Mouse (Mus musculus): ENCODE data around the gene Tctn1.

Tctn1 gene

DNA sequence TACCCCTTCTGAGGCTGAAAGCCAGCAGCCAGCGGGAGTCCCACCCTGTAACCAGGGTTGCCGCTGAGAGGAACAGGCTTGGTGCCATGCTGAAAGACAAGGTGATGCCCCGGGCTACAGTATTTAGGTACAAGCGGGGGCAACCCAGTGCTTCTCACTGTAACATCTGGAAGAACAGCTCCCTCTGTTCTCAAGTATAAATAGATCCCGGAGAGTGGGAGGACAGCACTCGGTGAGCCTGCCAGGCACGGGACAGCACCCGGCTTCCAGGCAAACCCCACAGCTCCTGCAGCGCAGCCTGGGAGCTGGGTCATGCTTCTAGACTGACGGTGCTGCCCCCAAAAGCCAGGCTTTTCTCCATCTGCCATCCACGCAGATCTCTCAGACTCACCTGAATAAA is 16.7 kb downstream of the Tctn1 start:
- no peak for DNase-seq (ENCODE audit: low read depth, low spot score)

- no peak for DNase-seq (ENCODE audit: low read depth, low spot score)
Measured at GRCm38 (mm10) chr5:122246547-122247167, 17.6 kb downstream of the Tctn1 start.

GRCm38 (mm10) chr5:122245186-122245585 is 19.1 kb downstream of the Tctn1 start:
- no peak for DNase-seq (ENCODE audit: low read depth, low spot score)

- peak; percentile 32 for DNase-seq (ENCODE audit: low read depth, low spot score)
Measured at GRCm38 (mm10) chr5:122243781-122244523, 20.3 kb downstream of the Tctn1 start.

- no peak for DNase-seq (ENCODE audit: low read depth, low spot score)
Measured at GRCm38 (mm10) chr5:122242521-122243123, 21.6 kb downstream of the Tctn1 start.

- no peak for DNase-seq (ENCODE audit: low read depth, low spot score)
Measured at GRCm38 (mm10) chr5:122240989-122241388, 23.3 kb downstream of the Tctn1 start.

GRCm38 (mm10) chr5:122240521-122240920 is 23.7 kb downstream of the Tctn1 start:
- DNase-seq (ENCODE audit: low read depth, low spot score) = no peak

DNA sequence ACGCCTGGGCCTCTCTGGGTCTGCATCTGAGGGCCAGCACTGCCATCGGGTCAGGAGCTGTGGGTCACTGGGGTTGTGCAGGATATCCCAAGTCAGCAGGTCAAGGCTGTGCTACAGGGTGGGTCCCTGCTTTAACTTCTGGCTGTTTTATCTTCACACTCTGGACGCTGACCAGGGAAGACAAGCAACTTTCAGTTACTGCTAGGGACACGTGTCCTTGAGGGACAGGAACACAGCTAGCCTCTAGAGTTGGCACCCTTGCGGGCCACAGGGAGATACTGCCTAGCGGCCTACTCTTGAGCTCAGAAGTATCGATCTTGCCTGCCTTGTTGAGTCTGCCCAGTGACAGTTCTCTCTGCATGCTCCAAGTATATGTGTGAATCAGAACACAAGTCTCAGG is 24.6 kb downstream of the Tctn1 start:
- no peak for DNase-seq (ENCODE audit: low read depth, low spot score)

DNA sequence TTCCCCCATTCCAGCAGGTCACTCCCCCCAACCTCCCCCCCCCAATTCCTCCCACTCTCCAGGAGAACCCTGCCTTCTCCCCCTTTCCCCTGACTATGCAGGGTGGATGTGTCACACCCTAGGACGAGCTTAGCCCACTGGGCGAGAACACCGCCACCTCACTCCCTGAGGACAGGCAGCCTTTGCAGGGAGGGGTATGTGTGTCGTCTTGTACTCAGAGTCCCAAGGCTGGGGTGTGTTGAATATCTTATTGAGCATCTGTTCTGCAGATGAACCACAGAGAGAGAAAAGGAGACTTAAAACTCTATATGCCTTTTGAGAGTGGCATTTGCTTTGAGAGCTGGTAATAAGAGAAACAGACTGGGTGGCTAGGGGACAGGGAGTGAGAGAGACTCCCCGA is 27.1 kb downstream of the Tctn1 start:
- DNase-seq (ENCODE audit: low read depth, low spot score) = no peak

DNA sequence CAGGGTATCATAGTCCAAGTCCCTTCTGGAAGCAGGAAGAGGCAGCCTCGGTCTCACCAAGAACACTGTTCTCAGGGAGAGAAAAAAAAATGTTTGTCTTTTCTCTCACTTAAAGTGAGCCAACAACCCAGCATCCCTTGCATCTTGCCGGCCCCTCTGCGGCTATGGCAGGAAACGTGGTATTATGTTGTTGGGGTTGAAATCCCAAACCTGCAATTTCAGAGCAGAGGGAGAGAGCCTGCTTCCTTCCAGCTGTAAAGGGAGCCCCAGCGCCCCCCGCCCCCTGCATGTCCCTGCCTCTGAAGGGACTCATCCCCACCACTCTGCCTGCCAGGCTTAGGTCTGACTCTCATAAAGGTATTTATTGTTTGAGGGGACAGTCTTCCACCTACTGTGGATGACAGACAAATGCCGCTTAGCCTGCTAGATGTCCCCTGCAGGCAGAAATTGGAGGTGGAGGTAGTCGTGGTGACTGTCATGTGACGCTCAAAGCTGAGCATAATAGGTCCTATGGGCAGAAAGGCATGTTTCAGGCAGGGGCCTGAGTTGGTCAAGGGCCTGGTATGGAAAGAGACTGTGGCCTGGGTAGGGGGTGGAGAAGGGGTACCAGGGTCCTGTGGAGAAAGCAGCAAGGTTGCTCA is 28.9 kb downstream of the Tctn1 start:
- DNase-seq (ENCODE audit: low read depth, low spot score) = peak; percentile 77

DNA sequence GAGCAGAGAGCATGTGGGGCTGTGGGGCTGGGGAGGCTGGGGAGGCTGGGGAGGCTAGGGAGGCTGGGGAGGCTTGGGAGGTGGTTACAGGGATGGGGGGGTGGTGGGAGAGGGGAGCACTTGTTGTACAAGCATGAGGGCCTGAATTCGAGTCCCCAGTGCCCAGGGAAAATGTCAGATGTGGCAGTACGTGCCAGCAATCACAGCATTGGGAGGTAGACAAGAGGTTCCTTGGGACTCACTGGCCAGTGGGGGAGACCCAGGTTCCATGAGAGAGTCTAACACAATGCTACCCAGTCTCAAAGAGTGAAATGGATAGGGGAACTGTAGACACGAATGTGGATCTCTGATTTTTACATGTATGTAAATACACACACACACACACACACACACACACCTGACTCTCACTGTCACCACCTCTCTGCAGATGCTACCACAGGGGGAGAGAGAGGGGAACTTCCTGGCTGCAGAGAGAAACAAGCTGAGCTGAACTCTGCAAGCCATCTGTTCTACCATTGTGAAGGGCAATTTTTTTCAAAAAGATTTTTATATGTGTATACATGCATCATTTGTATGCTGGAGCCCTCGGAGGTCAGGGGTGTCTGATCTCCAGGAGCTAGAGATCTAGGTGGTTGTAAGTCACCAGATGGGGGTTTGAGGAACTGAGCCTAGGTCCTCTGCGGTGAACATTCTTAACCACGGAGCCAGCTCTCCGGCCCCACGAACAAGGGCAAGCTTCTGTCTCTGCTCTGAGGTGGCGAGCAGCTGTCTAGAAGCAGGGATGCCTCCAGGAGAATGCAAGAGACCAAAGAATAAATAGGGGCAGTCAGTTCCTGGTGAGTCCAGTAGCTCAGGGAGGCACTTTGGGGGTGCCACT is 29.7 kb downstream of the Tctn1 start:
- DNase-seq (ENCODE audit: low read depth, low spot score) = peak; percentile 92

DNA sequence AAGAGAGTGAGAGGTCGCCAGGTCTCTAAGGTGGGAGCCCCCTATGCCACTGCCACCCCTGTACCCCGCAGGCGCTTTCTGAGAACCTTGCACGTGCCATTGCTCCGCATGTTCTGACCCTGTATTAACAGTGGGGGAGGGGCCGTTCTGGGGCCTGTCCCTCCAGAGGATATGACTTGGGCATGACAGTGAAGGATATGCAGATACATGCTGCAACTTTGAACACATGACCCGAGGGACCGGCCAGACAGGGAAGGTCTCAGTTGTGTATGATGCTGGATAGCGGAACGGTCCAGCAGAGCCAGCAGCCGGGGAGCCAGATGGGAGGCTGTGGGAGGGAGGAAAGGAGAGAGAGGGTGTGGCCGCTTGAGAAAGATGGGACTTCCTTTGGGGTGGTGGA is 30.6 kb downstream of the Tctn1 start:
- DNase-seq (ENCODE audit: low read depth, low spot score) = peak; percentile 91

DNA sequence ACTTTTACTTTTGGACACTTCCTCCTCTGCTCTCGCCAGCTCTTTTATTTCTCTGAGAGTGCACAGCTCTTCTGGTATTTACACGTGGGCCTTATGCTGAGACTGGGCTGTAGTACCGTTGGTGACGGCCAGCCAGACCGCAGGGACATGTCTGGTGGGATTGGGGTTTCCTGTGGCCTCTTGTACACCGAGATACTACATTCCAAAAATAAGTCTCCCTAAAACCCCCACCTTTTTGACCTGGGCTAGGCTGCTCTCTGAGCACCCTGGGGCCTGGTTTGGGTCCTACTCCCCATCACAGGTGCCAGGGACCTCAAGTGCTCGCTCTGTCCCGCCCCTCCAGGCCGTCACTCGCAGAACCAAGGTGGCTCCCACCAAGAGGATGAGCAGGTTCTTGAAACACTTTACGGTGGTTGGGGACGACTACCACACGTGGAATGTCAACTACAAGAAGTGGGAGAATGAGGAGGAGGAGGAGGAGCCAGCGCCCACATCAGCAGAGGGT is 31.1 kb downstream of the Tctn1 start:
- peak; percentile 87 for DNase-seq (ENCODE audit: low read depth, low spot score)

DNA sequence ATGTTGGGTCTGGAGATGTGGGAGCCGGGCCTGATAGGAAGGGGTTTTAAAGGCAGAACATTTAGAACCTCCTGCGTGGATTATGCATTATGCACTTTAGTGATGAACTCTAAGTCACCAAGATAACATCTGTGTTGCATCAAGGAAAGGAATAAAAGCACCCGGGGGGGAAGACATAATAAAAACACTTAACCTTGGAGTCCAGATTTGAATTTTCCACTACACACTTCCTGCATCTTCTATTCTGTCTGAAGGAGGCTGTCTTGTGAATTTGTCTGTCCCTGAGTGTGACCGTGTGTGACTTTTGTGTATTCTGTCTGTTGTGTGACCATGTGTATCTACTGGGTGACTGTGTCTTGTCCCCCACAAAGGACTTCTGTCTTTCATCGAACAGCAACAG is 32.3 kb downstream of the Tctn1 start:
- DNase-seq (ENCODE audit: low read depth, low spot score) = peak; percentile 51

DNA sequence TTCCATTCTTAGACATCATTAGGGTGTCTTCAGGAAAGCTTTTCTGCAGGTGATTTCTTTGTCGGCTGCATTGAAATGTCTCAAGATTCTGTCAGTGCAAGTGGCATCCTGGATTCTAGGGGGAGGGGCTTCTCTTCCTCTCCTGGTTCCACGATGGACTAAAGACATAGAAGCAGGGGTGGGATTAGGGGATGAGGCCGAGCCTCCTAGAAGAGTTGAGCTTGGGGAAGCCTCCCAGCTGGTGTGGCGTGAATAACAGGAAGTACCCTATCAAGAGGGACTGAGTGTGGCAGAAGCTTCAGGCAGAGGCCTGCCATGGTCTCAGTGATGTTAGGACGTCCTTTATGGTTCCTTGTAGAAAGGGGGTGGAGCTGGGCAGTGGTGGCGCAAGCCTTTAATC is 32.8 kb downstream of the Tctn1 start:
- peak; percentile 59 for DNase-seq (ENCODE audit: low read depth, low spot score)

DNA sequence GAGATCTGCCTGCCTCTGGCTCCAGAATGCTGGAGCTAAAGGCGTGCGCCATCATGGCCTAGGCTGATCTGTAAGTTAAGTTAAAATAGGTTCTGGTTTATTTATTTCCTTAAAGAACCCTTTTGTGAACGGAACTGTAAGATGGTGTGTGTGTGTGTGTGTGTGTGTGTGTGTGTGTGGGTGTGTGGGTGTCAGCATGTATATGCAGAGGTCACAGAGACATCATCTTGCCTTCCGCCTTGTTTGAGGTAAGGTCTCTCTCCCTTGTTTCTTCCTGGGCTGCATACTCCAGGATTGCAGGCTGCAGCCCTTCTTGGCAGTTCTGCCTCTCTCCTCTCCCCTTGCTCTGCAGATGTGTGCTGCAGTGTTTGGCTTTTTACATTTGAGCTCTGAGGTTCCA is 33.4 kb downstream of the Tctn1 start:
- no peak for DNase-seq (ENCODE audit: low read depth, low spot score)

DNA sequence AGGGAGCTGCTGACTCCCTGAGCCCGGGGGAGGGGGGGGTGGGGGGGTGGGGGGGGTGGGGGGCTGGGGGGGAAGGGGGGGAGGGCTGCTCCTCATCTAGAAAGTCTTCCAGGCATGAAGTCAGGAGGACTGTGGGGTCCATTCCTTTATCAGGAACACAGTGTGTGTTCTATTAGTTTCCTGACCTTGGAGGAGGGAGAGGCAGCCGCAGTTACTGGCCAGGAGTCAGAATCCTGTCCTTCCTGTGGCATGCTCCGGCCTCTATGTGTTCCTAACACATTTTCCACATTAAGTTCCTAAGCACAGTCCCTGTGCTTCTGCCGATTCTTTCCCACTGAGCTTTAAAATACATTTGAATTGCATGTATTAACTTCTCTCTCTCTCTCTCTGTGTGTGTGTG is 35.5 kb downstream of the Tctn1 start:
- DNase-seq (ENCODE audit: low read depth, low spot score) = no peak

GRCm38 (mm10) chr5:122228271-122228765 is 35.9 kb downstream of the Tctn1 start:
- peak; percentile 49 for DNase-seq (ENCODE audit: low read depth, low spot score)

DNA sequence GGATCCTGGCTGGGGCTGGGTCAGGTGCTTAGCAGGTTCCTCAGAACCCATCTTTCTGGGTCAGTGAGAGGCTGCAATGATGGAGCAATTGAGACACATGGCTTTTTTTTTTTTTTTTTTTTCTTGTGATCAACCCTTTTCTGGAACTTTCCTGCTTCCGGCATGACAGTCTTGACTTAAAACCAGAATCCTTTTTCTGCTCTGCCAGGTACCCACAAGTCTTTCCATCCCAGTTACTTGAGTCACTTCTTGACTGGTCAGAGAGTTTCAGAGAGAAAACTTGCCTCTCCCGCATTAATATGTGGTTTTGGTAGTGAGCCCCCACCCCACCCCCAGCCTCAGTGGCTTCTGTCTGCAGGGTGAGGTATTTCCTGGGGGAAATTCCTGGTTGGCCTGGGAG is 40.0 kb downstream of the Tctn1 start:
- DNase-seq (ENCODE audit: low read depth, low spot score) = no peak

- no peak for DNase-seq (ENCODE audit: low read depth, low spot score)
Measured at GRCm38 (mm10) chr5:122221085-122221484, 43.2 kb downstream of the Tctn1 start.

All from A20 (cell line).